Mouse (Mus musculus) thymus, adult 2 months (tissue): ENCODE measurements around the gene Olfr1215.

Experiments used
- CTCF ChIP-seq: fragments of 200-500 bp; IDR thresholded peaks from 2 replicates; pipeline ENCODE4 v1.5.1; 2012; ENCODE audit warnings: mild to moderate bottlenecking, control low read depth, low read length, moderate library complexity, borderline replicate concordance; ENCODE audit not compliant: control insufficient read depth, poor library complexity, insufficient read depth; ENCODE audit errors: extremely low read depth
- POLR2A ChIP-seq: fragments of 200-500 bp; IDR thresholded peaks from 2 replicates; pipeline ENCODE4 v1.6.1; 2012; ENCODE audit warnings: mild to moderate bottlenecking, low read length, control low read depth, moderate library complexity; ENCODE audit not compliant: control insufficient read depth, poor library complexity, insufficient read depth; ENCODE audit errors: extremely low read depth

GRCm38 (mm10) chr2:89018240-89018639, 11.5 kb upstream of the Olfr1215 start, which contains the start of gene Olfr1216:
- TF ChIP-seq POLR2A, result no peak
- no peak for TF ChIP-seq CTCF
